Mouse (Mus musculus) heart, embryonic 14.5 days (tissue): ENCODE data around the gene Dnah17. TPM values are rescaled to one million over a fixed set of nuclear protein-coding genes. Genes with fewer than 3 reads are reported as not detected.

Experiments used
- ATAC-seq: fragments of 200-750 bp; cut with Nextera tagmentation; 2 replicates; pipeline ENCODE4 v1.8.0; 2017; ENCODE audit warnings: low read depth, moderate TSS enrichment; ENCODE audit not compliant: insufficient number of reproducible peaks, insufficient read depth, low FRiP score
- H3K27ac ChIP-seq, 2 experiments: fragments of 200-500 bp in 1 of 2; fragments of 300-500 bp in 1 of 2; sonication (generic) in 1 of 2; replicated peaks in 1 of 2; 2 replicates each; pipeline ENCODE4 v1.5.1; 2012 to 2014; ENCODE audit warnings: low read depth in 2 of 2, low read length in 2 of 2, control low read depth in 1 of 2, mild to moderate bottlenecking in 1 of 2, mixed read lengths in 1 of 2; ENCODE audit not compliant: control insufficient read depth in 1 of 2, insufficient read depth in 1 of 2
- H3K27me3 ChIP-seq: fragments of 300-500 bp; sonication (generic); 2 replicates; pipeline ENCODE4 v1.6.1; 2014; ENCODE audit warnings: mild to moderate bottlenecking, low read length, control low read depth; ENCODE audit not compliant: control insufficient read depth, insufficient read depth
- H3K36me3 ChIP-seq: fragments of 300-500 bp; sonication (generic); 2 replicates; pipeline ENCODE4 v1.6.1; 2014; ENCODE audit warnings: mild to moderate bottlenecking, control low read depth, low read length, mixed read lengths; ENCODE audit not compliant: control insufficient read depth, insufficient read depth
- H3K4me1 ChIP-seq, 2 experiments: fragments of 200-500 bp in 1 of 2; fragments of 300-500 bp in 1 of 2; sonication (generic) in 1 of 2; 2 replicates each; pipeline ENCODE4 v1.6.1; 2012 to 2014; ENCODE audit warnings: low read length in 2 of 2, control low read depth in 1 of 2, mixed read lengths in 1 of 2; ENCODE audit not compliant: control insufficient read depth in 2 of 2, insufficient read depth in 2 of 2
- H3K4me2 ChIP-seq: fragments of 300-500 bp; sonication (generic); 2 replicates; pipeline ENCODE4 v1.6.1; 2014; ENCODE audit warnings: mild to moderate bottlenecking, low read length
- H3K4me3 ChIP-seq, 2 experiments: fragments of 200-500 bp in 1 of 2; fragments of 300-500 bp in 1 of 2; sonication (generic) in 1 of 2; 2 replicates each; pipeline ENCODE4 v1.5.1; 2012 to 2014; ENCODE audit warnings: low read length in 2 of 2, mild to moderate bottlenecking in 2 of 2, control low read depth in 1 of 2, low read depth in 1 of 2, moderate library complexity in 1 of 2; ENCODE audit not compliant: control insufficient read depth in 1 of 2, insufficient read depth in 1 of 2
- H3K9ac ChIP-seq: fragments of 300-500 bp; sonication (generic); 2 replicates; pipeline ENCODE4 v1.6.1; 2014; ENCODE audit warnings: mild to moderate bottlenecking, low read length
- H3K9me3 ChIP-seq: fragments of 300-500 bp; sonication (generic); 2 replicates; pipeline ENCODE4 v1.6.1; 2016; ENCODE audit warnings: low read length, control low read depth; ENCODE audit not compliant: control insufficient read depth
- WGBS: fragments of 180-500 bp; shearing (Covaris S2); extraction: QIAGEN DNeasy Blood & Tissue Kit; methylation state at CpG from one replicate; pipeline ENCODE4 v1.1.7; 2014; 5-methylcytosine and 5-hydroxymethylcytosine counted together
- polyA plus RNA-seq: library from polyadenylated mRNA; unstranded; fragments of >200 nt; fragmentation: Nextera tagmentation; extraction: Ambion mirVana; gene quantifications from 2 replicates; pipeline ENCODE4 v1.2.1, GENCODE M21; 2014

Gene Dnah17
- polyA plus RNA-seq, 1 experiment from 2014 or later, result 0.23 TPM

- H3K36me3 ChIP-seq, result peaks cover 55% of the 10 kb centered on the region
- WGBS, result 85% methylated on average over 2 of the region's 2 CpGs
Measured at GRCm38 (mm10) chr11:118024111-118024510, 106.3 kb downstream of the Dnah17 start.

GRCm38 (mm10) chr11:118023475-118023874 lies 107.0 kb downstream of the Dnah17 start:
- peaks cover 57% of the 10 kb centered on the region for H3K36me3 ChIP-seq

More at GRCm38 (mm10) chr11:118024111-118024510, 106.3 kb downstream of the Dnah17 start:
- Histone ChIP-seq H3K9me3 (no peaks in the 10 kb centered on the region), H3K27ac (no peak overlapping the region), H3K4me2 (no peak overlapping the region), H3K27me3 (no peaks in the 10 kb centered on the region), H3K9ac (no peak overlapping the region), H3K4me1 (no peaks in the 10 kb centered on the region), H3K4me3 (no peak overlapping the region)
- no peak for ATAC-seq

GRCm38 (mm10) chr11:118021806-118022205 lies 108.6 kb downstream of the Dnah17 start:
- Histone ChIP-seq H3K36me3 (peaks cover 60% of the 10 kb centered on the region), H3K4me2 (no peak overlapping the region), H3K9me3 (peaks cover 4% of the 10 kb centered on the region; the same call in 1 of the 2 replicates), H3K9ac (no peak overlapping the region), H3K4me1 (no peaks in the 10 kb centered on the region), H3K27ac (no peak overlapping the region), H3K4me3 (no peak overlapping the region), H3K27me3 (no peaks in the 10 kb centered on the region)
- WGBS, result 46% methylated on average over 1 of the region's 1 CpGs
- ATAC-seq, result no peak

More at GRCm38 (mm10) chr11:118023475-118023874, 107.0 kb downstream of the Dnah17 start:
- H3K27ac ChIP-seq, result no peak overlapping the region
- 84% methylated on average over 7 of the region's 7 CpGs for WGBS
- no peaks in the 10 kb centered on the region for H3K4me1 ChIP-seq
- H3K4me2 ChIP-seq, result no peak overlapping the region
- H3K4me3 ChIP-seq, result no peak overlapping the region
- no peak overlapping the region for H3K9ac ChIP-seq
- no peaks in the 10 kb centered on the region for H3K9me3 ChIP-seq
- ATAC-seq, result no peak
- no peaks in the 10 kb centered on the region for H3K27me3 ChIP-seq

- Histone ChIP-seq H3K4me2 (no peak overlapping the region), H3K9ac (no peak overlapping the region), H3K4me1 (peaks cover 3 to 11% of the 10 kb centered on the region in 2 experiments; a peak in 2 of 4 replicates), H3K27ac (no peak overlapping the region), H3K36me3 (peaks cover 49% of the 10 kb centered on the region), H3K9me3 (peaks cover 4% of the 10 kb centered on the region; the same call in 1 of the 2 replicates), H3K4me3 (no peak overlapping the region), H3K27me3 (no peaks in the 10 kb centered on the region)
- 92% methylated on average over 4 of the region's 4 CpGs for WGBS
- no peak for ATAC-seq
Measured at GRCm38 (mm10) chr11:118018328-118018727, 112.1 kb downstream of the Dnah17 start.

- peaks cover 3 to 11% of the 10 kb centered on the region in 2 experiments; a peak in 2 of 4 replicates for H3K4me1 ChIP-seq
- H3K36me3 ChIP-seq, result peaks cover 47% of the 10 kb centered on the region
- no peak for ATAC-seq
- H3K4me3 ChIP-seq, result no peak overlapping the region
- 67% methylated on average over 8 of the region's 8 CpGs for WGBS
- H3K9me3 ChIP-seq, result peaks cover 4% of the 10 kb centered on the region; the same call in 1 of the 2 replicates
- H3K9ac ChIP-seq, result no peak overlapping the region
- H3K4me2 ChIP-seq, result no peak overlapping the region
- no peaks in the 10 kb centered on the region for H3K27me3 ChIP-seq
- H3K27ac ChIP-seq, result 0 out of 4 replicates have a peak overlapping the region, but pooled peaks of 1 of the 2 experiments have one; percentile 14
Measured at GRCm38 (mm10) chr11:118015381-118016145, 114.9 kb downstream of the Dnah17 start.

- no peak overlapping the region for H3K27ac ChIP-seq
- H3K4me2 ChIP-seq, result no peak overlapping the region
- WGBS, result 80% methylated on average over 12 of the region's 12 CpGs
Measured at GRCm38 (mm10) chr11:118014391-118014995, 115.9 kb downstream of the Dnah17 start.

GRCm38 (mm10) chr11:118013339-118013738 lies 117.1 kb downstream of the Dnah17 start:
- no peak overlapping the region for H3K4me2 ChIP-seq
- peaks cover 17 to 28% of the 10 kb centered on the region in 2 experiments for H3K4me1 ChIP-seq
- WGBS, result 84% methylated on average over 2 of the region's 2 CpGs
- H3K4me3 ChIP-seq, result no peak overlapping the region
- peaks cover 4% of the 10 kb centered on the region; the same call in 1 of the 2 replicates for H3K9me3 ChIP-seq
- H3K27me3 ChIP-seq, result no peaks in the 10 kb centered on the region
- no peak overlapping the region for H3K27ac ChIP-seq
- ATAC-seq, result no peak
- peaks cover 35% of the 10 kb centered on the region for H3K36me3 ChIP-seq
- H3K9ac ChIP-seq, result no peak overlapping the region

More at GRCm38 (mm10) chr11:118014391-118014995, 115.9 kb downstream of the Dnah17 start:
- H3K4me1 ChIP-seq, result peaks cover 6 to 16% of the 10 kb centered on the region in 2 experiments; a peak in 3 of 4 replicates
- H3K36me3 ChIP-seq, result peaks cover 41% of the 10 kb centered on the region
- peaks cover 4% of the 10 kb centered on the region; the same call in 1 of the 2 replicates for H3K9me3 ChIP-seq
- H3K27me3 ChIP-seq, result no peaks in the 10 kb centered on the region
- no peak overlapping the region for H3K9ac ChIP-seq
- no peak overlapping the region for H3K4me3 ChIP-seq
- no peak for ATAC-seq
